Mouse (Mus musculus) testis, adult 2 months (tissue): ENCODE data around the gene Trp53i13.
A peak's percentile ranks its signal among the peaks of the same experiment; 100 is the strongest.

ENCODE experiments used
- CTCF ChIP-seq: fragments of 200-500 bp; IDR thresholded peaks from 2 replicates; pipeline ENCODE4 v1.5.1; 2012; ENCODE audit warnings: low read depth, mild to moderate bottlenecking, inconsistent platforms, low read length, moderate library complexity; ENCODE audit not compliant: control insufficient read depth, insufficient read depth, insufficient replicate concordance
- POLR2A ChIP-seq: fragments of 200-500 bp; IDR thresholded peaks from 2 replicates; pipeline ENCODE4 v1.6.1; 2012; ENCODE audit warnings: low read depth, mild to moderate bottlenecking, inconsistent platforms, low read length, moderate library complexity; ENCODE audit not compliant: control insufficient read depth

DNA sequence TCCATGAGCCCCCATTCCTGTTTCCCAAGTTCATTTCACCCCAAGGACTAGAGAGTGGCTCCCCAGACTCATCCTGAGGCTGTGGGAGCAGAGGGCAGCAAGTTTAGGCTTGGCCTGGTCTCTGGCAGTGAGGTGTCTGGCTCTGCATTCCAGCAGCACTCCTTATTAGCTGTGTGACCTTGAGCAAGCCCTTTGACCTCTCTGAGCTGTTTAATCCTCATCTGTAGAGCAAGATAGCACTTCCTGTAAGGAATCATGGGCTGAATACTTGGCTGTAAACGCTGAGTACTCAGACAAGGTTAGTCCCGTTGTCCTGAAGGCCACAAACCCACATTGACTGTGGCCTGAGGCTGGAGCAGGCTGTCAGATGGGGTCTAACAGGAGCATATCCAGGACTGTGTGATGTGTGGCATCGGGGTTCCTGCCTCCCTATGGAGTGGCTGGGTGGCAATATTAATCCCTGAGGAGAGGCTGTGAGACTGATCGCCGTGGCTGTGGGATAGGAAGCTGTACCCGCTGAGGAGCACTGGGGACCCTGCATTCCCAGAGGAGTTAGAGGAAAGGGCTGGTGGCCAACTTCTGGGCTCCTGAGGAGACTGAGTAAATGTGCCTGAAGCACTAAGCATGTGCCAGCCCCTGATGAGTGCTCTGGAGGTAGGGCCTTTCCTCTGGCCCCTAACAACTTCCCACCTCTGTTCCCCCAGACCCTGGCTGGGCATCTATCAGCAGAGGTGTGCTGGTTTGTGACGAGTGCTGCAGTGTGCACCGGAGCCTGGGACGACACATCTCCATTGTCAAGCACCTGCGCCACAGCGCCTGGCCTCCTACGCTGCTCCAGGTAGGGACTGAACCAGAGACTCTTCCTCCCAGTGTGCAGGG lies 17.3 kb downstream of the Trp53i13 start:
- no peak for TF ChIP-seq CTCF
- TF ChIP-seq POLR2A: 0 out of 2 replicates have a peak, but pooled peaks have one; percentile 7
